Mouse (Mus musculus) liver, embryonic 13.5 days (tissue): ENCODE results near the gene Srpr. TPM values are rescaled to one million over a fixed set of nuclear protein-coding genes. Genes with fewer than 3 reads are reported as not detected.

Experiments
- ATAC-seq: fragments of 200-750 bp; cut with Nextera tagmentation; 2 replicates; pipeline ENCODE4 v1.8.0; 2017; ENCODE audit warnings: low read depth, mild to moderate bottlenecking, moderate number of reproducible peaks, moderate library complexity
- DNase-seq: peaks from one replicate; pipeline ENCODE4 v3.0.0; 2022
- H3K27ac ChIP-seq: fragments of 300-500 bp; sonication (generic); 2 replicates; pipeline ENCODE4 v1.5.1; 2015; ENCODE audit warnings: moderate library complexity, mild to moderate bottlenecking, inconsistent platforms
- H3K27me3 ChIP-seq: fragments of 300-500 bp; sonication (generic); 2 replicates; pipeline ENCODE4 v1.6.1; 2015; ENCODE audit warnings: mild to moderate bottlenecking, inconsistent platforms
- H3K36me3 ChIP-seq: fragments of 300-500 bp; sonication (generic); 2 replicates; pipeline ENCODE4 v1.6.1; 2015; ENCODE audit warnings: mild to moderate bottlenecking, inconsistent platforms
- H3K4me1 ChIP-seq: fragments of 300-500 bp; sonication (generic); replicated peaks from 2 replicates; pipeline ENCODE4 v1.6.1; 2015; ENCODE audit warnings: inconsistent platforms
- H3K4me2 ChIP-seq: fragments of 300-500 bp; sonication (generic); 2 replicates; pipeline ENCODE4 v1.6.1; 2015; ENCODE audit warnings: inconsistent platforms, mild to moderate bottlenecking, moderate library complexity
- H3K4me3 ChIP-seq: fragments of 300-500 bp; sonication (generic); replicated peaks from 2 replicates; pipeline ENCODE4 v1.5.1; 2015; ENCODE audit warnings: mild to moderate bottlenecking, inconsistent platforms
- H3K9ac ChIP-seq: fragments of 300-500 bp; sonication (generic); 2 replicates; pipeline ENCODE4 v1.6.1; 2015; ENCODE audit warnings: mild to moderate bottlenecking, inconsistent platforms
- H3K9me3 ChIP-seq: fragments of 300-500 bp; sonication (generic); replicated peaks from 2 replicates; pipeline ENCODE4 v1.6.1; 2016; ENCODE audit warnings: inconsistent platforms
- WGBS: fragments of 180-500 bp; shearing (Covaris S2); methylation state at CpG from one replicate; pipeline ENCODE4 v1.1.7; 2015; ENCODE audit not compliant: insufficient replicate concordance; 5-methylcytosine and 5-hydroxymethylcytosine counted together
- polyA plus RNA-seq: library from polyadenylated mRNA; unstranded; fragments of >200 nt; fragmentation: Nextera tagmentation; extraction: Ambion mirVana; gene quantifications from 2 replicates; pipeline ENCODE4 v1.2.1, GENCODE M21; 2015

Gene Srpr
- polyA plus RNA-seq, 1 experiment from 2014 or later: 61.6 TPM

GRCm38 (mm10) chr9:35166798-35167635, 33.0 kb upstream of the Srpr start:
- H3K4me1 ChIP-seq: peaks cover 17% of the 10 kb centered on the region
- no peaks in the 10 kb centered on the region for H3K27me3 ChIP-seq
- no peak for DNase-seq
- peaks cover 48% of the 10 kb centered on the region for H3K36me3 ChIP-seq
- ATAC-seq: no peak
- no peak overlapping the region for H3K4me3 ChIP-seq
- H3K4me2 ChIP-seq: no peak overlapping the region
- H3K9ac ChIP-seq: no peak overlapping the region
- H3K9me3 ChIP-seq: no peaks in the 10 kb centered on the region
- peak overlapping the region; percentile 45 for H3K27ac ChIP-seq
- WGBS: 63% methylated on average over 9 of the region's 9 CpGs

DNA sequence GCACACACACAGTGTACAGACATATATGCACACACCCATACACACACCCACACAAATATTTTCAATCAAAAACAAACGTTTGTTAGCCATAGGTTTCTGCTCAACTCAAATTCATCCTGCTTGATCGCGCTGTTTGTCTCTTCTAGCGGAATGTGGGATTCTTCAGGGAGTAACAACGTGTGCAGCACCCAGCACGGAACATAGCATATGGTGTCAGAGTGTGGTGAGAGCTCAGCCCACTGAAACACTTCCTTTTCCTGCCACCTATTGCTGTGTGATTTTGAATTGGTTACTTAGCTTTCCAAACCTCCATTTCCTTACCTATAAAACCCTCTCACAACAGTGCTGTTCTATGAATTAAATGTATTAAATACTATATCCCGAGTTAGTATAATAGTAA, 29.9 kb upstream of the Srpr start:
- ATAC-seq (no peak), DNase-seq (no peak)
- Histone ChIP-seq H3K4me3 (no peak overlapping the region), H3K27me3 (no peaks in the 10 kb centered on the region), H3K9ac (no peak overlapping the region), H3K36me3 (peaks cover 37% of the 10 kb centered on the region), H3K9me3 (no peaks in the 10 kb centered on the region), H3K4me1 (peaks cover 40% of the 10 kb centered on the region), H3K27ac (no peak overlapping the region), H3K4me2 (no peak overlapping the region)
- 82% methylated on average over 7 of the region's 7 CpGs for WGBS

GRCm38 (mm10) chr9:35173331-35173730, 26.6 kb upstream of the Srpr start:
- H3K4me3 ChIP-seq: no peak overlapping the region
- no peak overlapping the region for H3K27ac ChIP-seq
- H3K27me3 ChIP-seq: no peaks in the 10 kb centered on the region
- 55% methylated on average over 1 of the region's 1 CpGs for WGBS
- DNase-seq (no peak), ATAC-seq (no peak)
- no peak overlapping the region for H3K4me2 ChIP-seq
- H3K9me3 ChIP-seq: no peaks in the 10 kb centered on the region
- peaks cover 29% of the 10 kb centered on the region for H3K36me3 ChIP-seq
- peaks cover 34% of the 10 kb centered on the region for H3K4me1 ChIP-seq
- H3K9ac ChIP-seq: no peak overlapping the region

DNA sequence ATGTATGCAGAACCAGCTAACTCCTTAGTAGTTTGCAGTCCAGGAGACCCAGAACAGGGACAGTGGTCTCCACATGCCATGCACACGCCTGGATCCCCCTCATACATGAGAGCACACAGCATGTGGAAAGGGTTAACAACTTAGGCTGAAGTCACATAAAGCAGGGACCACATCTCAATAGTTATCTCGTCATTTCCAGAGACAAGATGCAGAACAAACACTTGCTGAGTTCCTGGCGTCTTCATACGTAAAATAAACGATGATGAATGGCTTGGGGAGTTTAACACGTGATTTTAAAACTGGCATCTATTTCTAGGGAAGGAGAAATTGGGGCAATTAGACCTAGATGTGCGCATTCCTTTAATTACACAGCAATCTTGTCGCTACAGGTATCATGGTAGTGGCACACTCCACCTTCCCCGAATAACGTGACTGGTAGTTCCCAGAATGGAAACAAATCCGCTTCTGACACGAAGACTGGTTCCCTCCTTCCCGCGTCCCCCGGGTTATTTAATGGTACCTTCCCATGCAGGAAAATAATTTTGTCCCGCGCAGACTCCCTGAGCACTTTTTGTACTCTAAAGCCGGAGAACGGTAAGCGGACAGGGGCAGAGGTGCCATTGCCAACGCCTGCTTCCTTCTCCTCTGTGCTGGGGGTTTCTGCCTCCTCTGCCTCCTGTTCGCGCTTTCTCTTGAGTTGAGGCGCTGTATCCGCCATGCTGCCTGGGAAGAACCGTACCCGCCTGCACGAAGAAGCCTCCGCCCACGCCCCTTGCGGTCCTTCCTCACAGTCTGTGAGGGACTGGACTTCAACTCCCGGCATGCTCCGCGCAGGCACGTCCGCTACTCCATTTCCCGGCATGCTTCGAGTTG, 24.5 kb upstream of the Srpr start, which contains the start of gene Dcps:
TSS of gene Dcps (minus strand) at position 811 of the 873 bp plus-strand sequence.
- Histone ChIP-seq H3K4me2 (peak within 1 kb of the TSS; percentile 91), H3K9me3 (no peaks in the 10 kb centered on the region), H3K4me3 (peak within 1 kb of the TSS; percentile 74), H3K9ac (peak within 1 kb of the TSS; percentile 82), H3K4me1 (peaks cover 34% of the 10 kb centered on the region), H3K36me3 (peaks cover 7% of the 10 kb centered on the region), H3K27ac (peak within 1 kb of the TSS; percentile 82), H3K27me3 (no peaks in the 10 kb centered on the region)
- WGBS: under 1% methylated on average over 38 of the region's 38 CpGs
- ATAC-seq (peak; percentile 99), DNase-seq (peak; percentile 80)

DNA sequence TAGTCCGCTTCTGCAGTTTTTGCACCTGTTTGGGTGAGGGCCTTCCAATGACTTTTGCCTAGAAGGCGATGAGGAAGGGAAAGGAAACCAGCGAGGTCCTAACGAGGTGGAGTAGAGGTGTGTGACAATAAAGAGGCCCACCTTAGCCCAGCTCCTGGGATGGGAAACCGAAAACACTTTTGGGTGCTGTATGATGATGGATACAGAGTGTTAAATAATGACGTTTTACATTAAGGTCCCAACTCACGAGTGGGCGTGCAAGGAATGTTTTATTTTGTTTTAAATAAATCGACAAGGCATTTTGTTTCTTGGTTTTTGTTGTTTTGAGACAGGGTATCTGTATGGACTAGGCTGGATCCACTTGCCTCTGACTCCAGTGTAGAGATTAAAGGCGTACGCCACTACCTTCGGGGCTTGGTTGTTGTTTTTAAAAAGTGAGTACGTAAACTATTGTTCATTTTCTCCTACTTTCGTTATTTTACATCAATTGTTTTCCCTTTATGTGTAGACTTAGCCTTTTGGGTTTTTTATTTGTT, 23.8 kb upstream of the Srpr start:
- WGBS: 39% methylated on average over 14 of the region's 14 CpGs
- Histone ChIP-seq H3K4me2 (peak overlapping the region; percentile 91), H3K4me3 (peak overlapping the region; percentile 74), H3K36me3 (peaks cover under 1% of the 10 kb centered on the region), H3K4me1 (peaks cover 34% of the 10 kb centered on the region), H3K9ac (peak overlapping the region; percentile 52; the same call in 1 of the 2 replicates), H3K27ac (no peak overlapping the region), H3K9me3 (no peaks in the 10 kb centered on the region), H3K27me3 (no peaks in the 10 kb centered on the region)
- ATAC-seq (no peak), DNase-seq (no peak)

GRCm38 (mm10) chr9:35182832-35183231, 17.1 kb upstream of the Srpr start:
- Histone ChIP-seq H3K4me1 (no peaks in the 10 kb centered on the region), H3K36me3 (peaks cover 6% of the 10 kb centered on the region; the same call in 1 of the 2 replicates), H3K4me2 (no peak overlapping the region), H3K9me3 (no peaks in the 10 kb centered on the region), H3K4me3 (no peak overlapping the region), H3K9ac (no peak overlapping the region), H3K27ac (no peak overlapping the region), H3K27me3 (no peaks in the 10 kb centered on the region)
- 35% methylated on average over 2 of the region's 2 CpGs for WGBS
- ATAC-seq (no peak), DNase-seq (no peak)

DNA sequence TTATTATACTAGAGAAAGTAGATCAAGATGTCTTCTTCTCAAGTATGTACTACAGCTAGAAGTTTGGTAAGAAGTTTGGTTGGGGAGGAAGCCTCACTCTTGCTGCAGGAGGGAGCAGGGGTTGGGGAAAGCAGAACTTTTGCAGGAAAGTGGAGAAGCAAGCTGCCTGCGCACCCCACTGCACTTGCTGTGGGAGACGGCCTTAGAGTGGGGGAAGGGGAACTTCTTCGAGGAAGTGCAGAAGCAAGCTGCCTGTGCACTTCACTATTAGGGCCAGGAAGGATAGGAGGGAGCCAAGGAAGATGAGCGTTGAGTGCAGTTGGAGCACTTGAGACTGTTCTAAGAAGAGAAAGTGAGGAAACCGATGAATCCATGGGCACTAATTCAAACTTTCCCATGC, 16.6 kb upstream of the Srpr start:
- no peak overlapping the region for H3K9ac ChIP-seq

GRCm38 (mm10) chr9:35186430-35186829, 13.5 kb upstream of the Srpr start:
- 84% methylated on average over 4 of the region's 4 CpGs for WGBS
- no peaks in the 10 kb centered on the region for H3K9me3 ChIP-seq

More for the DNA sequence above, 16.6 kb upstream of the Srpr start:
- H3K4me2 ChIP-seq: no peak overlapping the region
- ATAC-seq (no peak), DNase-seq (no peak)
- 19% methylated on average over 5 of the region's 5 CpGs for WGBS
- no peaks in the 10 kb centered on the region for H3K9me3 ChIP-seq
- H3K4me1 ChIP-seq: no peaks in the 10 kb centered on the region
- no peaks in the 10 kb centered on the region for H3K27me3 ChIP-seq
- no peak overlapping the region for H3K4me3 ChIP-seq
- H3K36me3 ChIP-seq: peaks cover 8% of the 10 kb centered on the region
- no peak overlapping the region for H3K27ac ChIP-seq

DNA sequence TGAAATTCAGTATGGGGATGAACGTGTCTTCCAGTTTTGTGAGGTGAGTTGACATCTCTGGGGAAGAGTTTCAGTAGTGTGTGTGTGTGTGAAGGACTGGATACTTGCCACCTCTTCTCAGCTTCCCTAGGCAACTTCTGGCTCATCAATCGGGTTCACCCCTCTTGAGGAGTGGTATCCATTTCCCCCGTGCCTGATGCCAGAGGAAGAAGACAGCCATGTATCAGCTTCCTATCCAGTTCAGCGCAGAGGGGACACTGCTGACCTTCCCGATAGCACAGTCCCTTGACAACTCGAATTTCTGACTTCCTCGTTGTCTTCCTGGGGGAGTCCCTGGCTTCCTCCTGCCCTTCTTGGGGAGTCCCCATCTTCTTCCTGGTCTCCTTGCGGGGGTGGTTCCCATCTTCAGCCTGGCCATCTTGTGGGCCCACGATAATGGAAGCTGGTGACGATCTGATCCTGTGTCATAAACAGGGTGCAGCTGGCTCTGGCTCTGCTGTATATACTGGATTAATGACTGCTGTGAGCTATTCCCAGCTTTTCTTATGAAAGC, 12.5 kb upstream of the Srpr start:
- H3K27me3 ChIP-seq: no peaks in the 10 kb centered on the region
- H3K27ac ChIP-seq: no peak overlapping the region
- H3K36me3 ChIP-seq: peaks cover 30% of the 10 kb centered on the region
- no peak overlapping the region for H3K9ac ChIP-seq
- WGBS: 71% methylated on average over 10 of the region's 10 CpGs
- H3K4me2 ChIP-seq: no peak overlapping the region
- H3K4me1 ChIP-seq: no peaks in the 10 kb centered on the region
- DNase-seq: no peak
- no peaks in the 10 kb centered on the region for H3K9me3 ChIP-seq
- no peak overlapping the region for H3K4me3 ChIP-seq
- no peak for ATAC-seq

More at GRCm38 (mm10) chr9:35186430-35186829, 13.5 kb upstream of the Srpr start:
- Histone ChIP-seq H3K9ac (no peak overlapping the region), H3K36me3 (peaks cover 29% of the 10 kb centered on the region), H3K4me2 (no peak overlapping the region), H3K4me3 (no peak overlapping the region), H3K4me1 (no peaks in the 10 kb centered on the region), H3K27me3 (no peaks in the 10 kb centered on the region), H3K27ac (no peak overlapping the region)
- DNase-seq (no peak), ATAC-seq (no peak)

DNA sequence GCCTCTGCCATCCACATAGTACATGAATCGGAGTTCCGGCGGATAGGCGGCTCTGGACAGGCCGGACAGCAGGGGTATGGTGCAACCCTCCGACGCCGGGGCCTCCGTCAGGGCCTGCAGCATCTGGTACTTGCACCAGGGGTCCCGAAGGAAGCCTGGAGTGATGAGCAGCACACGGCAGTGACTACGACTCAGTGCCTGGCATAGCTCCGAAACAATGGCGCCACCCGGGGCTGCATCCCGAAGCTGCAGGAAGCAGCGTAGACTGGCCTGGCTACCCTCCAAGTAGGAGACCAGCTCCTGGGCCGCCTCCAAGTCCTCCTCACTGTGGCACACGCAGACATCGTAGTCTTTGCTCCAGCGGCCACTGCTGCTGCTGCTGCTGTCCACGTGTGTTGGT, 11.3 kb upstream of the Srpr start:
- H3K4me2 ChIP-seq: no peak overlapping the region
- H3K4me1 ChIP-seq: no peaks in the 10 kb centered on the region
- peaks cover 30% of the 10 kb centered on the region for H3K36me3 ChIP-seq
- no peak overlapping the region for H3K9ac ChIP-seq
- no peak overlapping the region for H3K27ac ChIP-seq
- H3K27me3 ChIP-seq: no peaks in the 10 kb centered on the region
- no peaks in the 10 kb centered on the region for H3K9me3 ChIP-seq
- no peak overlapping the region for H3K4me3 ChIP-seq
- ATAC-seq: no peak
- WGBS: 85% methylated on average over 22 of the region's 22 CpGs
- DNase-seq: no peak

- Histone ChIP-seq H3K36me3 (peaks cover 23% of the 10 kb centered on the region), H3K4me1 (no peaks in the 10 kb centered on the region), H3K27me3 (no peaks in the 10 kb centered on the region), H3K27ac (no peak overlapping the region), H3K4me3 (no peak overlapping the region), H3K9ac (no peak overlapping the region), H3K9me3 (no peaks in the 10 kb centered on the region), H3K4me2 (no peak overlapping the region)
- DNase-seq (no peak), ATAC-seq (no peak)
- 82% methylated on average over 11 of the region's 11 CpGs for WGBS
Measured at GRCm38 (mm10) chr9:35192983-35193542, 6.9 kb upstream of the Srpr start.
